Mouse (Mus musculus) E14TG2a.4 (cell line): ENCODE results near the gene Fam20b.

Experiments
- CTCF ChIP-seq: conservative IDR thresholded peaks from 2 replicates; pipeline ENCODE4 v1.5.1; 2014; ENCODE audit warnings: low read length
- NANOG ChIP-seq: IDR thresholded peaks from 2 replicates; pipeline ENCODE4 v1.6.1; 2014; ENCODE audit warnings: borderline replicate concordance, low read length, mixed read lengths

DNA sequence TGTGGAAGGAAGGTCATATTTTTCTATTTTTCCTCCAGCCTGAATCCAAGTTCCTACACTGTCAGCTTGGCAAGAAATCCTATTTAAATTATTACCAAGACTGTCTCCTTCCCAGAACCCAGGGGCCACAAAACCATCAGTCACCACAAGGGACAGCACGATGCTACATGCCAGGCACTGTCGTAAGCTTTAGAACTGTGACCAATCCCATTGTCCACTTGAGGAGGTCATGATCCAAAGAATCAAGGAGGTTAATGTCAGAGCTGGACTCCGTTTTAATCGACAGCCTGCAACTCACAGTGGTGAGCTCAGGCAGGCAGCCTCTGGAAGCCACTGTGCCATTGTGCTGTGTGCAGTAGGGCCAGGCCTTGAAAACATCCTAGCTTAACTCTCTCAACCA is 39.4 kb upstream of the Fam20b start:
- no peak for TF ChIP-seq CTCF
- no peak for TF ChIP-seq NANOG
